Mouse (Mus musculus) lung, embryonic 15.5 days (tissue): ENCODE results near the gene Cdh23. TPM values are rescaled to one million over a fixed set of nuclear protein-coding genes. Genes with fewer than 3 reads are reported as not detected.

Experiments used
- ATAC-seq: fragments of 200-750 bp; cut with Nextera tagmentation; 2 replicates; pipeline ENCODE4 v1.8.0; 2017; ENCODE audit warnings: moderate number of reproducible peaks, borderline replicate concordance; ENCODE audit not compliant: low FRiP score, low TSS enrichment; ENCODE audit errors: extremely low read depth
- H3K27ac ChIP-seq: fragments of 300-500 bp; sonication (generic); 2 replicates; pipeline ENCODE4 v1.5.1; 2015; ENCODE audit warnings: moderate library complexity, mild to moderate bottlenecking, inconsistent platforms
- H3K27me3 ChIP-seq: fragments of 300-500 bp; sonication (generic); 2 replicates; pipeline ENCODE4 v1.6.1; 2015; ENCODE audit warnings: inconsistent platforms
- H3K36me3 ChIP-seq: fragments of 300-500 bp; sonication (generic); 2 replicates; pipeline ENCODE4 v1.6.1; 2015; ENCODE audit warnings: inconsistent platforms
- H3K4me1 ChIP-seq: fragments of 300-500 bp; sonication (generic); 2 replicates; pipeline ENCODE4 v1.6.1; 2015; ENCODE audit warnings: inconsistent platforms
- H3K4me2 ChIP-seq: fragments of 300-500 bp; sonication (generic); 2 replicates; pipeline ENCODE4 v1.6.1; 2015; ENCODE audit warnings: inconsistent platforms, mild to moderate bottlenecking, moderate library complexity
- H3K4me3 ChIP-seq: fragments of 300-500 bp; sonication (generic); 2 replicates; pipeline ENCODE4 v1.5.1; 2015; ENCODE audit warnings: mild to moderate bottlenecking, inconsistent platforms
- H3K9ac ChIP-seq: fragments of 300-500 bp; sonication (generic); 2 replicates; pipeline ENCODE4 v1.6.1; 2015; ENCODE audit warnings: inconsistent platforms
- H3K9me3 ChIP-seq: fragments of 300-500 bp; sonication (generic); 2 replicates; pipeline ENCODE4 v1.6.1; 2016; ENCODE audit warnings: inconsistent platforms
- WGBS: fragments of 180-500 bp; shearing (Covaris S2); methylation state at CpG from one replicate; pipeline ENCODE4 v1.1.7; 2015; 5-methylcytosine and 5-hydroxymethylcytosine counted together
- polyA plus RNA-seq: library from polyadenylated mRNA; unstranded; fragments of >200 nt; fragmentation: Nextera tagmentation; extraction: Ambion mirVana; gene quantifications from 2 replicates; pipeline ENCODE4 v1.2.1, GENCODE M21; 2015

Cdh23 gene
- polyA plus RNA-seq, 1 experiment from 2014 or later, result 0.69 TPM

DNA sequence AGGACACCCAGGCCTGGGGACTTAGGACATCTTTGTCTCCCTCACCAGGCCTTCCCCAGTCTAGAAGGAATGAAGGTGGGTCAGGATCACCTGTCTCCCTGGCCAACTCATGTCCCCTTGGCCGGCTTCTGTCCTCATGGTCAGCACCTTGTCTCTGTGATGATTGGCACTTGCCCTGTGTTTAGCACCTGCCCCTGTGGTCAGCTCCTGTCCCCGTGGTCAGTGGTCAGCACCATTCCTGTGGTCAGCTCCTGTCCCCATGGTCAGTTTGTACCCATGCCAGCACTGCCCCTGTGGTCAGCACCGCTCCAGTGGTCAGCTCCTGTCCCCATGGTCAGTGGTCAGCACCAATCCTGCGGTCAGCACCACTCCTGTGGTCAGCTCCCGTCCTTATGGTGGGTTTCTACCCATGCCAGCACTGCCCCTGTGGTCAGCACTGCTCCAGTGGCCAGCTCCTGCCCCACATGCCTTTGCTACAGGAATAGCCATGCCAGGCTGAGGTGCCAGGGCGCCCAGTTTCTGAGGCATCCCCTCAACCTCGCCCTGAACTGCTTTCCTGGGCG lies 251.2 kb downstream of the Cdh23 start:
- no peak overlapping the region for H3K27ac ChIP-seq
- ATAC-seq, result no peak; the same call in 1 of the 2 replicates
- no peaks in the 10 kb centered on the region for H3K4me1 ChIP-seq
- H3K9ac ChIP-seq, result no peak overlapping the region
- no peak overlapping the region for H3K4me3 ChIP-seq
- no peaks in the 10 kb centered on the region for H3K9me3 ChIP-seq
- 54% methylated on average over 8 of the region's 8 CpGs for WGBS
- no peak overlapping the region for H3K4me2 ChIP-seq
- no peaks in the 10 kb centered on the region for H3K27me3 ChIP-seq
- H3K36me3 ChIP-seq, result no peaks in the 10 kb centered on the region

DNA sequence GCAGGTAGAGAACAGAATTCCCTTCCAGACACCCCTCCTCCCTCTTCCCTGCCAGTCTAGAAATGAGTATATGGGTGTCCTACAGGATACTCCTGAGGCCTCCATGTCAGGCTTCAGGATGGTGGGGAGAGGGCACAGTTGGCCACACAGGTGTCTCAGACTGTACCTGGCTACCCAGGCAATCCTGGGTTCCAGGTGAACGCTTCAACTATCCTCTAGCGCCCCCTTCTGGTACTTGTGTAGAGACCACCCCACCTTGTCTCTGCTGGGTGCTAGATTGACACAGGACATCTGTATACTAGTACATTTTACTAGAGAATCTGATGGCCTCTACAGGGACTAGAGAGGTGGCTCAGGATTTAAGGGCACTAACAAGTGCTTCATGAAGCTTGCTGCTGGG lies 253.2 kb downstream of the Cdh23 start:
- Histone ChIP-seq H3K4me3 (no peak overlapping the region), H3K27ac (no peak overlapping the region), H3K4me1 (no peaks in the 10 kb centered on the region), H3K9me3 (no peaks in the 10 kb centered on the region), H3K4me2 (no peak overlapping the region), H3K36me3 (no peaks in the 10 kb centered on the region), H3K27me3 (no peaks in the 10 kb centered on the region), H3K9ac (no peak overlapping the region)
- WGBS, result 9% methylated on average over 2 of the region's 2 CpGs
- no peak for ATAC-seq

DNA sequence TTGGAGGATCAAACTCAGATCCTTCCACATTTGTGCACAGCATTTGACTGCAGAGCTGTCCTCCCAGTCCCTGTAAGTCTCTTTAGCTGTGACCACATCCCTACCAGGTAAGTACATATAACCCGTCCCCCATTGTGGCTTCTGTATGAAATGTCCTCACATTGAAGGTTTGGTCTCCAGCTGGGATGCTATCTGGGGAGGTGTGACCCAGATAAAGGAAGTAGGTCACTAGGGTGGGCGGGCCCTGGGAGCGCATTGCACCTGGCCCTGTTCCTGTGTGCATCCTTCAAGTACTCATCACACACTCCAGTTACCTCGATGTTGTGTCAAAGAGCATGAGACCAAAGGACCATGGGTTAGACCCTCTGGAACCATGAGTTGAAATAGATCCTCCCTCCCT lies 254.0 kb downstream of the Cdh23 start:
- Histone ChIP-seq H3K4me1 (no peaks in the 10 kb centered on the region), H3K9ac (no peak overlapping the region), H3K9me3 (no peaks in the 10 kb centered on the region), H3K27ac (no peak overlapping the region), H3K4me3 (no peak overlapping the region), H3K4me2 (no peak overlapping the region), H3K36me3 (no peaks in the 10 kb centered on the region), H3K27me3 (no peaks in the 10 kb centered on the region)
- 81% methylated on average over 4 of the region's 4 CpGs for WGBS
- no peak for ATAC-seq

DNA sequence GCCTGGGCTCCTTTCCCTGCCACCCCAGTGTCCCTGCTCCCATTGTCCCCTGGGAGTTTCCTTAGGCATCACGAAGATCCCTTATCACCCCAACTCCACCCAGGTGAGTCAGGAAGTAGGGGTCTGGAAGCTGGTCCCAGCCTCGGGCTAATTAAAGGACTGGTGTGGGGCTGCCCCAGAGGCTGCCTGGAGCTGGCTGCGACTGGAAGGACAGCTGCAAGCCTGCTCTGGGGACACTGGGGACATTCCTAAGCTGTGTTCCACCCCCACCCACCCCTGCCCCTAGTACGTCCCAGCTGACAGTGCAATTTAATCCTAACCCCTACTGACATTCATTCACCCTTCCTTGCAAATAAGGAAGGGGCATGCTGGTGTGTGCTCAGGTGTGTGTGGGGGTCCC lies 263.6 kb downstream of the Cdh23 start:
- no peak for ATAC-seq
- no peaks in the 10 kb centered on the region for H3K4me1 ChIP-seq
- H3K4me2 ChIP-seq, result no peak overlapping the region
- WGBS, result 26% methylated on average over 4 of the region's 4 CpGs
- H3K36me3 ChIP-seq, result no peaks in the 10 kb centered on the region
- H3K27me3 ChIP-seq, result no peaks in the 10 kb centered on the region
- no peak overlapping the region for H3K4me3 ChIP-seq
- no peaks in the 10 kb centered on the region for H3K9me3 ChIP-seq
- no peak overlapping the region for H3K27ac ChIP-seq
- no peak overlapping the region for H3K9ac ChIP-seq

DNA sequence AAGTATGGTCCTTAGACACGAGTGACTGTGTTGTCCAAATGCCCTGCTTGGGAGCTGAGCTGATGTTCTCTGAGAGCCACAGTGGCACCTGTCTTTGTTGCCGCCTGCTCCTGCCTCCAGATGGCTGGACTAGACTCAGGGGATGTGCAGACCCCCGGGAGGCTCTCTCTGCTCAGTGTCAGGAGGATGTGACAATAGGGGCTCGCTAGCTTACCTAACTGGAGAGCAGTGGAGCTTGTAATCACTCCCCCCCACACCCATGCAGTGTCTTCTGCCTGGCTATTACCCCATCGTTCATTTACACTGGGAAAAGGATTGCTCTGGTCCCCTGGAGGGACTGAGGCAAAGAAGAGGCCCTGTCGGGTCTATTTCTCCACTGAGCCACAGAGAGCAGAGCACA lies 265.7 kb downstream of the Cdh23 start:
- Histone ChIP-seq H3K4me3 (no peak overlapping the region), H3K9ac (no peak overlapping the region), H3K27me3 (no peaks in the 10 kb centered on the region), H3K4me2 (no peak overlapping the region), H3K27ac (no peak overlapping the region), H3K4me1 (no peaks in the 10 kb centered on the region), H3K36me3 (no peaks in the 10 kb centered on the region), H3K9me3 (no peaks in the 10 kb centered on the region)
- ATAC-seq, result no peak
- 56% methylated on average over 6 of the region's 6 CpGs for WGBS

DNA sequence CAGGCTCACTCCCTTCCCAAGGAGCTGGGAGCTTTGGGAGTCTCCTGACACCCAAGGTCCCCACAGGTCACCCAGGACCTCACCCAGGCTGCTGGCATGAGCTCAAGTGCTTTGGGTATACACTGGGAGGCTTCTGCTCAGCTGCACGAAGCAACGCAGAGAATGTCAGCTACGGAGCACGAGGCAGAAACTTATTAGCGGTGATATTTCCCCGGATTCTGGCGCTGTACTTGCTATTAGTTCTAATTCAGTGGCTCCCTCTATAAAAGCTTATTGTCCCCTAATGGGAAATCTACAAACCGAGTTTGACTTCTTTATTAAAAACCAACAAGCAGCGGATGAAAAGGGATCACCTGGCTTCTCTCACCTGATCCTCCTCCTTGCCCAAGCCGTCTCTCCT lies 266.3 kb downstream of the Cdh23 start:
- no peaks in the 10 kb centered on the region for H3K27me3 ChIP-seq
- WGBS, result 72% methylated on average over 10 of the region's 10 CpGs
- ATAC-seq, result no peak
- no peaks in the 10 kb centered on the region for H3K9me3 ChIP-seq
- no peaks in the 10 kb centered on the region for H3K4me1 ChIP-seq
- H3K4me2 ChIP-seq, result no peak overlapping the region
- H3K27ac ChIP-seq, result no peak overlapping the region
- H3K36me3 ChIP-seq, result no peaks in the 10 kb centered on the region
- H3K4me3 ChIP-seq, result no peak overlapping the region
- no peak overlapping the region for H3K9ac ChIP-seq

DNA sequence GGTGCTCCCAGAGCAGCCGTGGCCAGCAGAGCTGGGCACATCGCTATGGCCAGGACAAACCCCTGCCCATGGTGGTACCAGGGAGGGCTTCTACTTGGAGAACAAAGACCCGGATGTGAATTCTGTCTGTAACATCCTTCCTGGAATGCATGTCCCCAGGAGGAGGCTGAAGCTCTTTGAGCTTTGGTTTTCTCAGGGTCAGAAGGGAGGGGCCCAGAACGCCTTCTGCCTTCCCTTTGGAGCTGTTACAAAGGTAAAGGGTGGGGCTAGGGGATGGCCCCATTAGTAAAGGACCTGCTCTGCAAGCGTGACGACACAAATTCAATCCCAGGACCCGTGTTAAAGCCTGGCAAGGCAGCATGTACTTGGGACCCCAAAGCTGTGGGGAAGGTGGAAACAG lies 273.5 kb downstream of the Cdh23 start:
- Histone ChIP-seq H3K9ac (no peak overlapping the region), H3K4me2 (no peak overlapping the region), H3K27ac (no peak overlapping the region), H3K36me3 (no peaks in the 10 kb centered on the region), H3K9me3 (no peaks in the 10 kb centered on the region), H3K4me3 (no peak overlapping the region), H3K4me1 (no peaks in the 10 kb centered on the region), H3K27me3 (no peaks in the 10 kb centered on the region)
- no peak for ATAC-seq
- WGBS, result 62% methylated on average over 7 of the region's 7 CpGs

DNA sequence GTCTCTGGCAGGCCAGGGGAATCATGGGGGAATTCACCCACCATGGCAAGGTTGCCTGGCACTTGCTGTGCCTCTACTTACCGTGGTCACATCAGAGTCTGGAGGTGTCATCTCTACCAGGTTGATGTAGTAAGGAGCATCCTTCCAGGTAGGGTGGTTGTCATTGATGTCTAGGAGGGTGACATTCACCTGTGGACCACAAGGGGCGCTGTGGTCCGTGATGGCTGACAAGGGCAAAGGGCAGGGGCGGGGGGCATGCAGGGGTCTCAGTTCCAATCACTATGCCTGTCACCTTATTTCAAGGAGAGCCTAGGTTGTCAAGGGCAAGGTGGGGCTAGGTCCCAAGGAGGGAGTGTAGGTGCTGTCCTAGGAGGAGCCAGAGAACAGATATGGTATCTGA lies 276.7 kb downstream of the Cdh23 start:
- 14% methylated on average over 4 of the region's 4 CpGs for WGBS
- Histone ChIP-seq H3K4me2 (no peak overlapping the region), H3K4me3 (no peak overlapping the region), H3K36me3 (no peaks in the 10 kb centered on the region), H3K27me3 (no peaks in the 10 kb centered on the region), H3K9me3 (no peaks in the 10 kb centered on the region), H3K4me1 (no peaks in the 10 kb centered on the region), H3K27ac (no peak overlapping the region), H3K9ac (no peak overlapping the region)
- no peak for ATAC-seq

DNA sequence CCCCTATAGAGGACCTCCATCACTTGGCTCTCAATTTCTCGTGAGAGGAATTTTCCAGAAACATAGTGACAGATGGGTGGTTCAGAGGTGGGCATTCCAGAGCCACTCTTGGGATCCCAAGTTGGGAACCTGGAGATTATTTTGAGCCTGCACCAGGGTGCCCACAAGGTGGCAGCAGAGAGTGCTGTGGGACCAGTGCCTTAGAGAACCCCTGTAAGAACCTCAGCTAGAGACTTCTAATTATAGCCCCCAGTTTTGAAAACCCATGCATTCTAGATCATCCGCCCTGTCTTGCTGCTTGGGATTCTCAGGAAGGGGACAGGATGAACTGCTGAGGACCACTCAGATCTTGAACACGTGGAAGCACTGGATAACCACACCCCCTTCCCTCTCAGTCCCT lies 278.2 kb downstream of the Cdh23 start:
- Histone ChIP-seq H3K9ac (no peak overlapping the region), H3K4me3 (no peak overlapping the region), H3K9me3 (no peaks in the 10 kb centered on the region), H3K4me1 (no peaks in the 10 kb centered on the region), H3K36me3 (no peaks in the 10 kb centered on the region), H3K27ac (no peak overlapping the region), H3K4me2 (no peak overlapping the region), H3K27me3 (no peaks in the 10 kb centered on the region)
- 2% methylated on average over 3 of the region's 3 CpGs for WGBS
- no peak for ATAC-seq

DNA sequence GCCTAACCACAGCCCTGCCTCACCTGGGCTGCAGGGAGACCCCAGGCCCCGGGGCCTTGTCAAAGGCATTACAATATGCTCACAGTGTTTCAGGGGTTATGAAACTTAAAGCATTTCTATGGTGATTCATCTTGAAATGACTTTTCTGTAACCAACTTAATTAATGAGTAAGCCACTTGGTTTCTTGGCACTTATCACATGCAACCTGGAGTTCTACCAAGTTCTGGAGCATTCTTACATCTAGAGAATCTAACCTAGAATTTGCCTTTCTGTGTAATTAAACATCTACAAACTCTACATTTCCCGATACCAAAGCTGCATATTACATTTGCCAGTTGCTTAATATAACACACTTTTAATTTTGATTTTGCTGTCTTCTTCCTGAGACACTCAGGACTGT lies 279.2 kb downstream of the Cdh23 start:
- H3K4me1 ChIP-seq, result no peaks in the 10 kb centered on the region
- ATAC-seq, result no peak
- H3K27me3 ChIP-seq, result no peaks in the 10 kb centered on the region
- no peaks in the 10 kb centered on the region for H3K9me3 ChIP-seq
- H3K27ac ChIP-seq, result no peak overlapping the region
- no peak overlapping the region for H3K9ac ChIP-seq
- no peak overlapping the region for H3K4me2 ChIP-seq
- 78% methylated on average over 2 of the region's 2 CpGs for WGBS
- H3K36me3 ChIP-seq, result no peaks in the 10 kb centered on the region
- H3K4me3 ChIP-seq, result no peak overlapping the region

DNA sequence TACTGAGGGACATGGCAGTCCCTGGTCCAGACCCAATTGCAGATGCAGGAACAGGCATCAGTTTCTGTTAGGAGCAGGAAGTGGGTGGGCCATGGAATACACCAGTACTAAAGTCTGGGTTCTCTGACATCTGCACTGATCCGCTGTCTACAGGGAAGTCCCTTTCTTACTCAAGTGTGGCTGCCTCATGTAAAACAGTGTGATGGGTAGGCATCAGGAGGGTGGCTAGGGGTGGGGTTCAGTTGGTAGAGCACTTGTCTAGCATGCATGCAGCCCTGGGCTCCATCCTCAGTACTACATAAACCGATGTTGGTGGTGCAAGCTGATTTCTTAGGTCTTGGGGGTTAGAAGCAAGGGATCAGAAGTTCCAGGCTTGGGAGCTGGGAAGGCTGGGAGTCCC lies 282.5 kb downstream of the Cdh23 start:
- Histone ChIP-seq H3K9ac (no peak overlapping the region), H3K27me3 (peaks cover 8% of the 10 kb centered on the region; the same call in 1 of the 2 replicates), H3K9me3 (no peaks in the 10 kb centered on the region), H3K27ac (no peak overlapping the region), H3K36me3 (no peaks in the 10 kb centered on the region), H3K4me3 (no peak overlapping the region), H3K4me2 (no peak overlapping the region), H3K4me1 (no peaks in the 10 kb centered on the region)
- no peak for ATAC-seq
- WGBS, result 72% methylated on average over 2 of the region's 2 CpGs

DNA sequence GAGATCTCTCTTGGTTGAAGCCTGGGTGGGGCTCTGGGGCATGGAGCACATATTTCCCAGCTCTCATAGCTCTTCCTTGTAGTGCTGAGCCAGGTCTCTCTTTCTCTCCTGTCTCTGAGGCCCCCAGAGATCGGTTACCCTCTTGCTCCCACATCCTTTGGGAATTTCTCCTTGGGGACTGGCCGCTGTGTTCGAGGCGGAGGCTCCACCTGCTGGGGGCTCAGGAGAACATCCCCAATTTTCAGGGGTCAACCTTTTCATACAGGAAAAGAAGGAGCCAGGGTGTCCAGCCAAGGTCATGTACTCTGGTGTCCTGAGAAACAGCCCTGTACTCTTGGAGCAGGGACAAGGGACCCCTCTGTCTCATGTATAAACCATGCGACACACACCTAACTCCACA lies 284.5 kb downstream of the Cdh23 start:
- Histone ChIP-seq H3K36me3 (no peaks in the 10 kb centered on the region), H3K4me3 (no peak overlapping the region), H3K4me1 (no peaks in the 10 kb centered on the region), H3K27ac (no peak overlapping the region), H3K9ac (no peak overlapping the region), H3K4me2 (no peak overlapping the region), H3K9me3 (no peaks in the 10 kb centered on the region), H3K27me3 (peaks cover 8% of the 10 kb centered on the region; the same call in 1 of the 2 replicates)
- no peak for ATAC-seq
- 19% methylated on average over 5 of the region's 5 CpGs for WGBS

DNA sequence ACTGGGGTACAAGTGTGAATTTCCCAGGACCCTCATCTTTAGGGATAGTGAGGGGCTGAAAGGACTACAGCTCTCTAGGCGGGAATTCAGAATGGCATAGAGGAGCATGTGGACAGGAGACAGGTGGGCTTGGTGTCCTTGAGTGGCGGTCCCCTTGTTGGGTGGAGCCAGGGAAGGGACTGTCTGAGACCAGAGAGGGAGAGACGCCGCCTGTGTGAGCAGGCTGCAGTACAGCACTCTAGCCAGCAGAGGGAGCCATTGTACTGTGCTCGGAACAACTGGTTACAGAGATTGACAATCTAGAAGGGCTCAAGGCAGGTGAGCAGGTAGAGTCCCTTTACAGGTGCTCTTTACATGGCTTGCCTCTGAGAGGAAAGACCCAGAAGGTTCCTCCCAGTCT lies 288.5 kb downstream of the Cdh23 start:
- 8% methylated on average over 5 of the region's 5 CpGs for WGBS
- H3K9ac ChIP-seq, result no peak overlapping the region
- no peaks in the 10 kb centered on the region for H3K9me3 ChIP-seq
- peaks cover 8% of the 10 kb centered on the region; the same call in 1 of the 2 replicates for H3K27me3 ChIP-seq
- H3K4me2 ChIP-seq, result no peak overlapping the region
- H3K4me1 ChIP-seq, result no peaks in the 10 kb centered on the region
- H3K27ac ChIP-seq, result no peak overlapping the region
- H3K4me3 ChIP-seq, result no peak overlapping the region
- no peak for ATAC-seq
- H3K36me3 ChIP-seq, result no peaks in the 10 kb centered on the region
